Mouse (Mus musculus): ENCODE data around the gene Cd48.
"Not testable (repeated sequence)": the region's sequence is repeated elsewhere in the genome, so short reads cannot be mapped to it uniquely, and the experiment has no call there.

Cd48 gene

DNA sequence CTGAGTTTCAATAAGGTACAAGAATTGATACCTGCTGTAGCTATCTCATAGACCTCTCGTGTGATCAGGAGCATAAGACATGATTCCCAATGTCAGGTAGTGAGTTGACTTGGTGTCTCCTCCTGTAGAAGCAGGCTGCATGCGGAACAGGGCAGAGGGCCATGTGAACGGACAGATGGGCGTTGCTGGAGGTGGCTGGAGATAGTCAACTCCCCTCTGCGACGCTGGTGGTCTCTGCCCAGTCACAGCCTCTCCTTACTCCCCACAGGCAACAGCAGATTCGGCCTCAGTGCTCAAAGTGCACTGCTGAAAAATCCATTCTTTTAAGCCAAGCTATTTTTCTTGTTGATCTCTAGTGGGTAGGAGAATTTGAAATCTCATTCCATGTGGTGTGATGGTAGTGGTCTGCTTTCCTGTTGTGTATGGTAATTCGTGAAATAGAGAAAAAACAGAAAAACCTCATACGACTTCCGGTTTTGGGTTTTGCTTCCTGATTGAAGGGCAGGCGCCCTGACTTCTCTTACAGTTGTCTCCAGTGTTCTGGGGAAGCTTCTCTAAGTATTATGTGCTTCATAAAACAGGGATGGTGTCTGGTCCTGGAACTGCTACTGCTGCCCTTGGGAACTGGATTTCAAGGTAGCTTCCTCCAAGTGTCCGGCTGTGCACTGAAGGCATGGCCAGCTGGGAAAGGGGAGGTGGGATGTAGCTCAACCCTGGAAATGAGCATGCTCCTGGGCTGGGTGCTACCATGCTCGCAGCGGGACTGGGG is at the start of gene Cd48:
Gene Cd48 (plus strand): TSS at position 479 of the 769 bp plus-strand sequence.
- no peak for DNase-seq (ENCODE audit: low spot score)

DNA sequence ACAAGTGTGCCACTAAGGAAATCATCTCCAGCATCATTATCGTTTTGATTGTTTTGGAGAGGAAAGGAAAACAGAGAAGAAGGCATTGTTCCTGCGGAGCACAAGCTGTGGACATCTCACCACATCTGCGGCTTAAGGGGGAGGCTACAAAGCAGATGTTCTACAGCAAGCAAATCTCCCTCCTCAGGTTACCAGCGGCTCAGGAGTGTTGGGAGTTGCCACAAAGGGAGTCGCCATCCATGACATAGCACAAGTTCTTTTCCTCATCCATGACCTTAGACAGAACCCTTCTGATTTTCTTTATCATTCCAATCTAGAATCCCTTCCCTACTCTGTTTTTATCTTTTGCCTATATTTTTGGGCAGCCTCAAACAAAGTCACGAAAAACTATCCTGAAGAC is 46.1 kb upstream of the Cd48 start:
- DNase-seq (ENCODE audit: low spot score): no peak

DNA sequence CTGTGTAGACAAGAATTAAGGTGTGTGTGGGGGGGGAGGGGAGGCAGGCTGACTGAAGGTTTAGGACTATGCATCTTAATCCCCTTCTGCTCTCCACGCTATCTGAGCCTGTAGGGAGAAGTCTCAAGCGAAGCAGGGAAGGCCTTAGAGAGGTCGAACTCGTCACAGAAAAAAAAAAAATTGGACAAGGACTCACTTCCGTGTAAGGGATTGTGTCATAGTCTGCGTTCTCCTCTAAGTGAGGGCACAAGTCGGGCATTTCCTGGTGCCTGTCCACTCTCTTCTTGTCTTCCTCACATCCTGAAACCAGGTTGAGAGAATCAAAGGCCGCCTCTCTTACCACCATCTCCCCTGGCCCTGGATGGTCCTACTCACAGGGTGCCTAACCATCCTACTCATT is 44.7 kb upstream of the Cd48 start:
- no peak for DNase-seq (ENCODE audit: low spot score)

DNA sequence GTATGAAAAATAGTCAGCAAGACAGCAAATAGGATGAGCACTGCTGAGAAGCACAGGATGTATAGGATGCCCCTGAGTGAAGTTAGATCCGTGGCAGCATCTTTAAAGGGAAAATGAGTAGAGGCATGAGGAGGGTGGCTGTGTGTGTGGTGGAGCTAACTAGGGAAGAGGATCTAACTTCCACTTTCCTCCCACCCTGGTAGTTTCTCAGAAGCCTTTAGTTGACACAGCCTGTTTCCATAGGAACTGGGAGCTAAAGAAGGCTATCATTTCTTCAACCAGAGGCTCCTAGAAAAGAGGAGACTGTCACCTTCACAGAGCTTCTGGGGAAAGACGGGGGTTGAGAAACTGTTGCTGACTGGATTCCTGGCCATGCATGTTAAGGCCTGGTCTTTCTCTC is 43.1 kb upstream of the Cd48 start:
- DNase-seq (ENCODE audit: low spot score): no peak

DNA sequence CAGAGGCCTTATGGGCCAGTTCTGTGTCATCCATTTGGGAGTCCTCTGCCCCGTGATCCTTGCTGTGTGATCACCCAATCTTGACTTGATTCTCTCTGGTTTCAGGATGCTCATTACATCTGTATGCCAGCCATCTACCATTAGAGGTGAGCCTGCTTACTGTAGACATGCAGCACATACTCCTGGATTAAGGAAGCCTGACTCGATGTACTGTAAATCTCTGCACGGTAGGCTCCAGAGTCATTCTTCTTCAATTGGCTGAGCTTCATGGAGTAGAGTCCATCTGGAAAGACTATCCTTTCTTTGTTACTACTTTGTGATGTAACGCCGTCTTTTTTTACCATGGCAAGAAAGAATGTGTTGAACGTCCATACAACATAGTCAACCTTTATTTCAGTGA is 41.0 kb upstream of the Cd48 start:
- DNase-seq (ENCODE audit: low spot score): no peak

DNA sequence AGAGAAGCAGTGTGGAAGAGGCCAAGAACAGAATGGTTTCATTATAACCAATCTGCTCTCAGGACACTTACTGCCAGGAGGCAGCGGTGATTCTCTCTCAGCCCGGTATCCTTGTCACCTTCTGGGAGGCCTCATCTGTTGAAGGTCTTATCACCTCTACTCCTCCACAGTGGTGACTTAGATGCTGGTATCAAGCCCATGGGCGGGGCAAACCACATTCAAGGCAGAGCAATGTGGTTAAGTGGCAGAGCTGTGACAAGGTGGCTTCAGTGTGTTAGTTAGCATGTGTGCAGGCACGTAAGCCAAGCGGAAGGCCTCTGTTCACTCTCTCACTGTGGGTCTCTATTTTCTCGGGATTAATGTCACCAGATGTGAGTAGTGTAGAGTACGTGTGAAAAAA is 38.2 kb upstream of the Cd48 start:
- no peak for DNase-seq (ENCODE audit: low spot score)

DNA sequence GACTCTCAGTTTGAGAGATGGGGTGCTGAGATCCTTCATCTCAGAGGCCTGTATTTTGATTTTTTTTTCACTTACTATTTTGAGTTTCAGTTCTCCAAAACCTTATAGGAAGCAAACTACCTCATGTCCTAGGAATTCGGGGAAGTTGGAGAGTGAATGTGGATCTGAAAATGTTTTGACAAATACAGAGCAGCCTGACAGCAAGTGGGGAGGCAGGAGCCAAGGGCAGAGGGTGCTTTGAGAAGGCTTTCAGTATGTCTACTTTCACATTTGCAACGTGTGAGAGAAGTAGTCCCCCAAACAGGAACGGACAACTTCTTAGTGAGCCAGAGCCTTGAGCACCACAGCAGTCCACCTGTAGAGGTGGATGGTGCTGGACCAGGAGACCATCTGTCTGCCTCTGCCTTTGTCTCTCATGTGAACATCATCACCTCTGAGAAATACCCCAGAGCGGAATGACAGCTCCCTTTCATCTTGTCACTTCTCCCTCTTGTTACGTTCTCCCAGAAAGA is 35.3 kb upstream of the Cd48 start:
- no peak for DNase-seq (ENCODE audit: low spot score)

DNA sequence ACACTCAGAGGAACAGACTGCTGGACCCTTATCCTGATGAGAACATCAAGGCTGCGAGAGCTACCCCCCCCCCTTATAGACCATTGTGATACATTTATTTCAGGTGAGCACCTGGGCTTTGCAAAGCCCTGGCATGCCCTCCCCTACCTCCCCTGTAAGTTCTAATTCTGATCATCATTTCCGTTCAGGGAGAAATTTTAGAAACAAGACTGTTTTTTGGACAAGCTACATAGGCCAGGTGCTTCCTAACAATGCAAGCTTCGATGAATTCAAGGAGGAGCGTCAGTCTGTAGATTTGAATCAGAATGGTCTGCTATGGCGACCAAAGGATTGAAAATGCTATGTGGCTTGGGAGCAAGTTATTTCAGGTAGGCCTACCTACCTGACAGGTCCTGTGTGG is 34.1 kb upstream of the Cd48 start:
- DNase-seq (ENCODE audit: low spot score): no peak

DNA sequence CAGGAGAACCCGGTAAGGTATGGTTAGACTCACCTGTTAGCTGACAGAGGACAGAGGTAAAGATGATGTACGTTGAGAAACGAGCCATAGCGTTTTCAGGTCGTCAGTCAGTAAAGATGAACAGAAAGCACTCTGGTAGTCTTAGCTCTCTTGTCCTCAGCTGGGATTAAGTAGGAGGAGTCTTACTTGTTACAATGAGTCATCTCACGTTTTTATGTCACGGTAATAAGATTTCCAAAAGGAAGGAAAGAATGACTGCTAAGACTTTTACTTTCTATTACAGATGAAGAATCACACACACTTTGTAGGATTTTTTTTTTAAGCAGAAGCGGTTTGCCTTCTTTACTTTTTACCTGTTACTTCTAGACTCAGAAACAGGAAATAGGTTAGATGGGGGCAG is 33.0 kb upstream of the Cd48 start:
- no peak for DNase-seq (ENCODE audit: low spot score)

DNA sequence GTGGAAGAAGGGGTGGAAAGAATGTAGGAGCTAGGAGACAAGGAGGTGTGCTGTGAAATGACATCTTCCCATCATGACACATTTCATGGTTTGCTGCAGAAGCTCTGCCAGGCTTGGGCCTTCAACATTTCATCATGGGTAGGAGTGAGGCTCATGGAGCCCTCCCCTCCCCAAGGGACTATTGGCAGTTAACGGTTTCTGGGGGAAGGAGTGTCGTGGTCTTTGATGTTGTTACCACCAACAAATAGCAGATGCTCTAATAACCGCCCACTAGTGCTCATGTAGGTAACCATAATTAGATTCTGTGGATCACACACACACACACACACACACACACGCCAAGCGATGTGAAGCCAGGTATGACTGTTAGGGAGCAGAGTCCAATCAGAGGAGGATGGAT is 29.1 kb upstream of the Cd48 start, which contains the start of gene Slamf7:
Gene Slamf7 (minus strand): TSS at position 302 of the 400 bp plus-strand sequence.
- no peak for DNase-seq (ENCODE audit: low spot score)

DNA sequence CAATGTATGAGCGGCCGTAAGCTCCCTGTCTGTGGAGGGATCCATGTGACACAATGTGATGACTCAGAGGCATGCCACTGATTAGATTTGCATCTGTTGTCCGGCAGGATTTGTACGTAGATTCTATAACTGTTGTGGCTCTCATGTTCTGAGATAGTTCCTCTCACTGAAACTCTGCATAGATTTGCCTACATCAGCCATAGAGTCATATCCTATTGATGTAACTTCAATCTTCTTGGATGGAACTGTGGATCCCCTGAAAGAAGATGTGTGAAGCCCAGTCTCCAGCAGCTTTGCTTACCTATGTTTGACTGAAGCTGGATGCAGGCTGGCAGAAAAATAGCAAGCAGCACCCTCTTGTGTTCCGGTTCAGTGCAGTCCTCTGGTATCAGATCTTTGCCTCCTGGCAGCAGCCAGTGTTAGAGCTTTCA is 23.2 kb upstream of the Cd48 start:
- DNase-seq (ENCODE audit: low spot score): no peak

DNA sequence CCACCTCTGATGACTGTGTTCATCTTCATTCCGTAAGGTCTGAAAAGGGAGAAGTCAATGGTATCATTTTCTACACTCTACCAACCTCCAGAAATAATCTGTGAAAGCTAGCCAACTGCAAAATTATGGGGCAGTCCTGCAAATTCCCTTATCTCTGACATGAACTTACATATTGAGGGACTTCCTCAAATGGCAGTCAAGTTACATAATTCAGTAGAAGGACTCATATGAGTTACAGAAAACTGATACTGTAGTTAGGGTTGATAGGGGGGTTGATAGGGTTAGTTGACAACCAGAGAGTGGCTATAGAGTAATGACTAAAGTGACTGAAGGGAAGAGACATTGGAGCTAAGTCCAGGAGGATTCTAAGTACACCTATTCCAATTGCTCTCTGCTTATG is 21.4 kb upstream of the Cd48 start:
- no peak for DNase-seq (ENCODE audit: low spot score)

DNA sequence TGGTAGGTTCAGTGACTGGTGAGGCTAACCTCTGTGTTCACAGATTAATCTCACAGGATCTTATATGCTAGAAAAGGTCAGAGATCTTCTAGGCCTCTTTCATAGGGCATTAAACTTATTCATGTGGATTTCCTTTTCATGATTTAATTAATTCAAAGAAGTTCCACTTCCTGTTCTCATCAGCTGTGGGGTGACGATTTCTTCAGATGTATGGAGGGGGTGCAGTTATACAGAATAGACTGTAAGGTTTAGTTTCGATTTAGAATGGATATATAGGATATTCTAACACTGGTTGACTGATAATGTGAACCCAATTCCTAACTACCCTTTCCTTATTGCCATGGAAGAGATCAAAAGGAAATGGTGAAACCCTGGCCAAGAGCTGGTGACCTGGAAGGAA is 20.3 kb upstream of the Cd48 start:
- no peak for DNase-seq (ENCODE audit: low spot score)

DNA sequence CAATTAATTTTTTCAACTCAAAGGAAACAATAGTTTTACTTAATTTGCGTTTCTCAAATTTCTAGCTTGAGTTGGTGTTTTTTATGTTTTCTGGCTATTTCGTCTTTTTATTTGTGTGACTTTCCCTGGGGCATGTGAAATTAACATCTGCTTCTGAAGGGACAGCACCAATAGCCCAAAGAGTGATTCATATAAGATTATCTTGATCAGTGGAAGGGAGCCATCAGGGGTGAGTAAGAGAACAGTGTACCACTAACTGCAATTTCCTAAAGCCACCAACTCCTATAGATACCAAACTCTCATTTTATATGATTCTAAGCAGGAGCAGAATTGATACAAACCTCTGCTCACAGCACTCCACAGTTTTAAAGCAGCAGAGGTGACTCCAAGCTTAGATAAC is 18.1 kb upstream of the Cd48 start:
- no peak for DNase-seq (ENCODE audit: low spot score)

DNA sequence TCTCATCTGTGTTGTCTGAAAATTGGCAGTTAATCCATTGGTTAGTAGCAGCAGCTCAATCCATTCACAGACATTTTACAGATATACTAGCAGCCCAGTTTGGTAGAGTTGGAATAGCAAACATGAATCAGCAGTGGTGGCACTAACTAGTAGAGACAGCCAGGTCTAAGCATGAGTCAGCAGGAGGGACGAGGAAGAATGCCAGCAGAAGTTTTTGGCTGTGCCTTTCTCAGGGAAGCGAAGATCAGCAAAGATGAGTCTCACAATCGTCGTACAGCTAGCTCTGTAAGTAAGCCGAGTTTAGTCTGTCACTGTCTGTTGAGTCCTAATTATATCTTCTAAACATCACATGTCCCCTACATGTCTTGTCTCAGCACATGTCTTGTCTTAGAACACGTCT is 15.5 kb upstream of the Cd48 start:
- DNase-seq (ENCODE audit: low spot score): no peak

DNA sequence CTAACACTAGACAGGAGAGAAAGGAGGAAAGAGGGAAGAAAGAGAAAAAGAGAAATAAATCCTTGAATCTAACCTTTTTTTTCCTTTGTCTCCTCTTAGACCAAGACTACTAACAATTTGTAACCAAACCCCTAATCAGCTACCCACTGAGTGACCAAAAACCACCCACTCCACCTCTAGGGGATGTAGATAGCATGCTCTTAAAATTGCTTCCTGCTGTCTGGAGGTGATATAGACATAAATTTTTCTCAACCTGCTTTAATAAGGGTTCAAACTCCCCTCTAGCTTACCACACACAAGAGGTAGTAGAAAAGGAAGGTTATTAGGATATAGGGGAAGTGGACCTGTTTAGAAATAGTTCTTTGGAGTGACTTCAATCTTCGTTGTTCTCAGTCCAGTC is 14.6 kb upstream of the Cd48 start:
- no peak for DNase-seq (ENCODE audit: low spot score)

DNA sequence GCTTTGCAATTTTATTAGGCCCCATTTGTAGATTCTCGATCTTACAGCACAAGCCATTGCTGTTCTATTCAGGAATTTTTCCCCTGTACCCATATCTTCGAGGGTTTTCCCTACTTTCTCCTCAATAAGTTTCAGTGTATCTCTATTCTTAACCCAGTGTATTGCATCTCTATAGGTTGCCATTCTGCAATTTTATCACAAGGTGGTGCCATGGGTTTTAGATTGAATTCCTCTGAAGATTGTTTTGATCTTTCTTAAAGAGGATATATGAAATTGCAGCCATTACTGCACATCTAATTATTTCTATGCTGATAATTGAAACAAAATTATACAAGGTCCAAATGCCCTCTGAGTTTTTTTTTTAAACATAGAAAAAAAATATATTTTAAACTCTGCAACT is 9.4 kb upstream of the Cd48 start:
- DNase-seq (ENCODE audit: low spot score): not testable (repeated sequence)

DNA sequence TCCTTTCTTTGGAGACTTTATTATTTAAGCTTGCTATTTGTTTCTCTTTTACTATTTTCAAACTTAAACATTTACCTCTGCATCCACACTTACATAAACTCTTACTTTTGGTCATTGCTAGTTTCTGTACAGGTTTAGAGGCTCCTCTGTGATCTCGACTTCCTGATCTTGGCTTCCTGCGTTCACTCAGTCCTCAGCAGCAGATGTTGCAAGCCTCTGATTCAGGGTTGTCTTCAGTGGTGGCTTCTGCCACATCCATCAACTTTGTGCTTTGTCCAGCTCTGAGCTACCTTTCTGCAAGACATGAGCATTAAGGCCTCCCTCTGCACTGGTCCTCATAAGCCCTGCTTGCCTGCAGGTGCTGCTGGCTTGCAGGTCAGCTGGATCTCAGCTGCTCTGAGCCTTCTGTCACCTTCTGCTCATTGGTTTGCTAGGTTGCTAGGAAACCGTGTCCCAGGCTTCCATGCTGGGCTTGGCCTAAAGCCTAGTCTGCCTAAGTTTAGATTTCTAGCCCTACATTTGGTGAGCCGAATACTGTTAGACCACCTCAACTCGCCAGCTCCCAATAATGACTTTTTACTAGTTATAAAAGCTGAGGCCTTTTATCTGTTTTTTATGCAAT is 8.8 kb upstream of the Cd48 start:
- DNase-seq (ENCODE audit: low spot score): no peak

DNA sequence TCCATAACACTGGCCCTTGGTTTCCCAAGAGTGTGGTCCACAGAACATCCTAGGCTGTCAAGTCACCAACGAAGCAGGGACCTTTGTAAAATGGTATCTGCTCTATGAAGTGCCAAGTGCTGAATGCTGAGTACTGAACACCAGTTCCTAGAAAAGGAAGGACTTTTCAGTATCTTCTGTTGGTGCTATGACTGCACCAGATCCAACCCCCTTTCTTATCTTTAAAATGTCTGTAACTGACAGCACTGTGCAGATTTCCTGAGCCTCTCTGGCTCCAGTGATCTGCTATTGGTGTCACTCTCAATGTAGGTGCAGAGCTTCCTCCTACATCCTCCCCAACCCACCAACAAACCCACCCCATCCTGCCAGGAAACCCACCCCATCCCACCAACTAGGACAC is 7.3 kb upstream of the Cd48 start:
- DNase-seq (ENCODE audit: low spot score): no peak

DNA sequence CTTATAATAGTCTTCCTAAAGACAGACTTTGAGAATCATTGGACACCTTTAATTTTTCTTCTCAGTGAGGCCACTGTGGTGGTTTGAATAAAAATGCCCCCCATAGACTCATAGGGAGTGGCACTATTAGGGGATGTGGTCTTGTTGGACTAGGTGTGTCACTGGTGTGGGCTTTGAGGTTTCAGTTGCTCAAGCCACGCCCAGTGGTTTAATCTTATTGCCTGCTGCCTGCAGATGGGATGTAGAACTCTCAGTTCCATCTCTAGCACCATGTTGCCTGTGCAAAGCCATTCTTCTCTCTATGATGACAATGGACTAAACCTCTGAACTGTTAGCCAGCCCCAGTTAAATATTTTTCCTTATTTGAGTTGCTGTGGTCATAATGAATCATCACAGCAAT is 4.1 kb upstream of the Cd48 start:
- no peak for DNase-seq (ENCODE audit: low spot score)

DNA sequence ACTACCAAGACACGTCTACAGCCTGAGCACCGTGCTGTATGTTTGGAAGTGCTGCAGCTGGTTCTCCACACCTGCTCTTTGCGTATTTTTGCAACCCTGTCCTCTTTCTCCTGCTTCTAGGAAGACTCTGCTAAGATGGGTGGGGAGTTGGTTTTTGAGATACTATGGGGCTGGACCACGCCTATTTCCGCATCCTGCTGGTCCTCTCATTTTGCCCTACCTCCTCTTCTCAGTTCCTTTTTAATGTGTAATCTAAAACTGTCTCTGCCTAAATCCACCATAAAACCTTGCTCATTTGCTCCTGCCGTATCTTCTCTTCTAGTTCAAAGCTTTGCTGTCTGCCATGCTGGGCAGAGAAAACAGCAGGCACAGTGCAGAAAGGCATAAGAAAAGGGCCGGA is 800 bp upstream of the Cd48 start:
- DNase-seq (ENCODE audit: low spot score): no peak

DNA sequence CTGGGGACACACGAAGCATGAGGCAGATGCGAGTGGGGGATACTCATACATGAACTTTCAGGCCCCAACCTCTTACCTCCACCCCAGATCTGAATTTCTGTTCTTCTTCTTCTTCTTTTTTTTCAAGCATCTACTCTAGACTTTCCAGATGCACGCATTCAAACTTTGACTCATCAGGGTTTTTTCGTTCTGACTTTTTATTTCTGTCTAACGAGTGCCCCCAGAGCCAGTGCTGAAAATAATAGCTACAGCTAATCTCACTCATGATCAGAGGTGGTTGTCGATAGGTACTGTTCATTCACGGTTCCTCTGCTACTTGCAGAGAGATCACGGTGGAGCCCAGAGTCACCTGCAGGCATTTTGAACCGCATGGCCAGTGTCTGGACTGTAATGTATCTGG is 3.1 kb downstream of the Cd48 start:
- DNase-seq (ENCODE audit: low spot score): no peak

DNA sequence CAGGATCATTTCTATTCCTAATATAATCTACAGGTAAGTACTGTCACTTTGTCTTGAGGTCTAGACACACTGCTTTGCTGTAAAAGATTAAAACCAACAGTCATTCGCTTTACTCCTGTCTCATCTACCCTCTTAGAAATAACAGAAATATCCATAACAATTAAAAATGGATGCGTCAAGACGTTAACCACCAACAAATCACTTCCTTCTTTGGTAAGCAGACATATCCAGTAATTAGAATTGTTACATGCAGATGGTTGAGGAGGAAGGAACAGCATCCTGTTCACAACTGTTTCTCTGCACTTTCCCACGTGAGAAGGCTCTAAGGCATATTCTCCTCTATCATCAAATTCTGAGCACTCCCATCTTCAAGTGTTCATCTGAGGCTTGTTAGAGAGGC is 5.5 kb downstream of the Cd48 start:
- DNase-seq (ENCODE audit: low spot score): no peak

DNA sequence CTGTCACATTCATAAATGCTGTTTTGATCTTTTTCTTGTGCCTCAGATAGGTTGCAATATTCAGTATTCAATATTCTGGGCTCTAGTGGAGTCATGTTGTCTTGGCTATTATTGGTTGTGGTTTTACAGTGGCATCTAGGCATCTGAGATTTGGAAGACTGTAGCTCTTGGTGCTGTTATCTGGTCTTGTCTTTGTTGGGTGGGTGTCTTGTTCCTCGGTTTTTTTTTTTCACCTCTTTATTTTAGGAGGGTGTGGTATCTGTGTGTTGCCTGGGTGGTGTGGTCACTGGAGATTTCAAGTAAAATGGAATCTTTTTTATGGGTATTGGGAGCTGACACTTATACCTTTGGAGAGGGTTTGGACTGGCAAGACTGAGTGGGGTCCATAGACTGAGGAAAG is 12.1 kb downstream of the Cd48 start:
- DNase-seq (ENCODE audit: low spot score): no peak
